28 mouse cellular contexts compared by ENCODE assay signal in the genomic region with DNA sequence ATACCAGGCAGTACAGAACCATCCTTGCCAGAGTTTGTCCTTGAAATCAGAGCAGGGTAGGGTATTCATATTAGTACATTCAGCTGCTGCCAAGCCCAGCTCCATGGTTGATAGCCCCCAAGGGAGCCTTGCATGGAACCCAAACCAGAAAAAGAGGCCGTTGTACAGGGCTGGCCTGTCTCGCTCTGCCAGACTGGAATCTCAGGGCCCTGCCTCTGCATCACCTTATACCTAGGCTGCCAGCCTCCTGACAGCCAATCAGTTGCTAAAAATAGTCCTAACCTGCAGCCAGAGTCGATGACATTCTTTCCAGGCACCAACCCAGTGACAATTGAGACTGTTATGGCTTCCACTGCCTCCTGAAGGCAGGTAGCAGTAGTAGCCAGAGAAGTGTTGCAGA. TPM values are rescaled to one million over a fixed set of nuclear protein-coding genes. Genes with fewer than 3 reads are reported as not detected.
DNase-seq lines count a peak whose midpoint lies in the region; ATAC-seq and TF ChIP-seq lines count a peak whose summit lies in the region.
"Had no signal": no experiment of that assay in that cellular context is flagged by ENCODE, and none has a peak within 500 bp of the region (broad histone marks: within the 10 kb centered on the region; RNA-seq: fewer than 3 reads in every experiment).

No protein-coding gene starts in this region.

- TF ChIP-seq EP300 in heart, adult 2 months (IDR thresholded peaks at IDR 0.05; ENCODE audit: insufficient read depth, low read depth, low read length) = no peak

- no peaks in the 10 kb centered on the region for H3K9me3 ChIP-seq in heart, embryonic 11.5 days (replicated peaks; ENCODE audit: control insufficient read depth, low read length)
- H3K9me3 ChIP-seq in kidney, embryonic 16.5 days (ENCODE audit: low read length) = no peaks in the 10 kb centered on the region
- H3K9me3 ChIP-seq in kidney, postnatal 0 days (replicated peaks; ENCODE audit: low read length) = no peaks in the 10 kb centered on the region
- H3K9me3 ChIP-seq: embryonic facial prominence, embryonic 10.5 days; embryonic facial prominence, embryonic 15.5 days; forebrain, embryonic 13.5 days; heart, embryonic 13.5 days; limb, embryonic 12.5 days; lung, embryonic 15.5 days; megakaryocyte, embryonic 14.5 days; midbrain, embryonic 12.5 days; neural tube, embryonic 12.5 days had no signal

- no peak overlapping the region for H3K4me2 ChIP-seq in heart, embryonic 11.5 days
- H3K4me2 ChIP-seq in kidney, embryonic 16.5 days (replicated peaks; ENCODE audit: low read depth, low read length) = no peak overlapping the region
- no peak overlapping the region for H3K4me2 ChIP-seq in kidney, postnatal 0 days (ENCODE audit: low read length)
- H3K4me2 ChIP-seq: embryonic facial prominence, embryonic 15.5 days; forebrain, embryonic 13.5 days; heart, embryonic 13.5 days; limb, embryonic 12.5 days; liver, embryonic 11.5 days; lung, embryonic 15.5 days; midbrain, embryonic 12.5 days; neural tube, embryonic 12.5 days had no signal

- WGBS in heart, adult 2 months = 58% methylated on average over 3 of the region's 3 CpGs
- 61% methylated on average over 3 of the region's 3 CpGs for WGBS in heart, embryonic 11.5 days (ENCODE audit: insufficient replicate concordance)
- 56% methylated on average over 3 of the region's 3 CpGs for WGBS in kidney, adult 2 months
- 60% methylated on average over 3 of the region's 3 CpGs for WGBS in kidney, embryonic 16.5 days
- WGBS in kidney, postnatal 0 days = 57% methylated on average over 3 of the region's 3 CpGs

- intact Hi-C loops in heart, adult 2 months (cut with DNase I) = no loop called here

- no peak for DNase-seq in heart, adult 2 months
- DNase-seq in kidney, adult 2 months = peak; percentile 57
- peak; percentile 1 for DNase-seq in kidney, postnatal 0 days (ENCODE audit: low spot score)
- DNase-seq in kidney, postnatal 36 days = peak; percentile 23 to 31
- DNase-seq in cerebellum, postnatal 36 days = no peak
- DNase-seq: adrenal gland, postnatal 36 days; cerebellum, adult 2 months; cerebellum, postnatal 14 days; gastrocnemius, postnatal 14 days; heart, postnatal 14 days; lung, postnatal 4 days; right cerebral cortex, postnatal 4 days had no signal

- TF ChIP-seq POLR2A in heart, adult 2 months (IDR thresholded peaks at IDR 0.05; ENCODE audit: insufficient read depth, low read depth, low read length) = no peak
- no peak for TF ChIP-seq POLR2A in kidney, adult 2 months (IDR thresholded peaks at IDR 0.05; ENCODE audit: low read depth, low read length)

- H3K4me1 ChIP-seq in heart, adult 2 months (ENCODE audit: control insufficient read depth, insufficient read depth, low read length) = no peaks in the 10 kb centered on the region
- H3K4me1 ChIP-seq in heart, embryonic 11.5 days (ENCODE audit: control insufficient read depth, insufficient read depth, low read length) = no peaks in the 10 kb centered on the region
- 0 out of 2 replicates have a peak, but pooled peaks cover 4% of the 10 kb centered on the region for H3K4me1 ChIP-seq in kidney, adult 2 months (ENCODE audit: control insufficient read depth, insufficient read depth, low read length)
- no peaks in the 10 kb centered on the region for H3K4me1 ChIP-seq in kidney, embryonic 16.5 days (ENCODE audit: insufficient read depth, low read length)
- H3K4me1 ChIP-seq in kidney, postnatal 0 days (replicated peaks; ENCODE audit: insufficient read depth, low read length) = no peaks in the 10 kb centered on the region
- H3K4me1 ChIP-seq: embryonic facial prominence, embryonic 10.5 days; embryonic facial prominence, embryonic 15.5 days; forebrain, embryonic 13.5 days; limb, embryonic 12.5 days; lung, embryonic 15.5 days; megakaryocyte, embryonic 14.5 days; midbrain, embryonic 12.5 days; neural tube, embryonic 12.5 days had no signal

- TF ChIP-seq CTCF in heart, adult 2 months (IDR thresholded peaks at IDR 0.05) = 0 out of 2 replicates have a peak, but pooled peaks have one; percentile 18
- TF ChIP-seq CTCF in kidney, adult 2 months (conservative IDR thresholded peaks at IDR 0.05; ENCODE audit: insufficient read depth, insufficient read length, low read depth, low read length) = no peak; the same call in 1 of the 2 replicates
- TF ChIP-seq CTCF in kidney, postnatal 0 days (IDR thresholded peaks at IDR 0.05; ENCODE audit: low read depth) = peak; percentile 20; the same call in 1 of the 2 replicates

- H3K27me3 ChIP-seq in heart, adult 2 months (ENCODE audit: control insufficient read depth, insufficient read depth, low read length) = no peaks in the 10 kb centered on the region
- H3K27me3 ChIP-seq in heart, embryonic 11.5 days (ENCODE audit: control insufficient read depth, insufficient read depth, low read length) = no peaks in the 10 kb centered on the region
- no peaks in the 10 kb centered on the region for H3K27me3 ChIP-seq in kidney, adult 2 months (replicated peaks; ENCODE audit: control insufficient read depth, insufficient read depth, low read length)
- H3K27me3 ChIP-seq in kidney, embryonic 16.5 days (ENCODE audit: insufficient read depth, low read length) = no peaks in the 10 kb centered on the region
- H3K27me3 ChIP-seq in kidney, postnatal 0 days (ENCODE audit: insufficient read depth, low read length) = no peaks in the 10 kb centered on the region
- H3K27me3 ChIP-seq: embryonic facial prominence, embryonic 15.5 days; forebrain, embryonic 13.5 days; heart, embryonic 13.5 days; limb, embryonic 12.5 days; lung, embryonic 15.5 days; midbrain, embryonic 12.5 days; neural tube, embryonic 12.5 days had no signal

- no peaks in the 10 kb centered on the region for H3K36me3 ChIP-seq in heart, adult 2 months (ENCODE audit: control insufficient read depth, insufficient read depth, low read length)
- no peaks in the 10 kb centered on the region for H3K36me3 ChIP-seq in heart, embryonic 11.5 days (ENCODE audit: control insufficient read depth, insufficient read depth, low read length)
- H3K36me3 ChIP-seq in kidney, adult 2 months (ENCODE audit: control insufficient read depth, insufficient read depth, low read length) = no peaks in the 10 kb centered on the region
- H3K36me3 ChIP-seq in kidney, embryonic 16.5 days (ENCODE audit: insufficient read depth, low read length) = no peaks in the 10 kb centered on the region
- H3K36me3 ChIP-seq in kidney, postnatal 0 days (ENCODE audit: insufficient read depth, low read length) = no peaks in the 10 kb centered on the region
- H3K36me3 ChIP-seq: embryonic facial prominence, embryonic 10.5 days; embryonic facial prominence, embryonic 15.5 days; heart, embryonic 13.5 days; limb, embryonic 12.5 days; lung, embryonic 15.5 days; midbrain, embryonic 12.5 days; neural tube, embryonic 12.5 days had no signal

- no peak for ATAC-seq in heart, embryonic 11.5 days (replicated peaks; ENCODE audit: insufficient number of reproducible peaks, low FRiP score, low TSS enrichment)
- ATAC-seq in kidney, embryonic 16.5 days (ENCODE audit: low FRiP score, low TSS enrichment) = no peak
- ATAC-seq in kidney, postnatal 0 days (replicated peaks; ENCODE audit: low FRiP score, low read depth) = no peak
- ATAC-seq: CD4-positive, CD25-positive, alpha-beta regulatory T cell, adult 4 months; forebrain, embryonic 13.5 days; hindbrain, embryonic 16.5 days had no signal

- no peaks in the 10 kb centered on the region for H3K79me2 ChIP-seq in heart, adult 2 months (replicated peaks; ENCODE audit: control insufficient read depth, insufficient read depth, low read length)

- no peak overlapping the region for H3K27ac ChIP-seq in heart, adult 2 months
- no peak overlapping the region for H3K27ac ChIP-seq in heart, embryonic 11.5 days (ENCODE audit: low read depth, low read length)
- no peak overlapping the region for H3K27ac ChIP-seq in kidney, adult 2 months (ENCODE audit: insufficient read depth, low read depth, low read length)
- no peak overlapping the region for H3K27ac ChIP-seq in kidney, embryonic 16.5 days (ENCODE audit: low read length)
- no peak overlapping the region for H3K27ac ChIP-seq in kidney, postnatal 0 days
- H3K27ac ChIP-seq: embryonic facial prominence, embryonic 10.5 days; embryonic facial prominence, embryonic 15.5 days; forebrain, embryonic 13.5 days; heart, embryonic 13.5 days; limb, embryonic 12.5 days; lung, embryonic 15.5 days; midbrain, embryonic 12.5 days; neural tube, embryonic 12.5 days had no signal

- H3K9ac ChIP-seq in heart, adult 2 months (ENCODE audit: low read depth, low read length) = no peak overlapping the region
- no peak overlapping the region for H3K9ac ChIP-seq in heart, embryonic 11.5 days (ENCODE audit: low read depth, low read length)
- H3K9ac ChIP-seq in kidney, embryonic 16.5 days (replicated peaks; ENCODE audit: low read length) = no peak overlapping the region
- H3K9ac ChIP-seq in kidney, postnatal 0 days (ENCODE audit: low read depth, low read length) = no peak overlapping the region
- H3K9ac ChIP-seq: embryonic facial prominence, embryonic 15.5 days; forebrain, embryonic 13.5 days; heart, embryonic 13.5 days; limb, embryonic 12.5 days; lung, embryonic 15.5 days; midbrain, embryonic 12.5 days; neural tube, embryonic 12.5 days had no signal

- no peak overlapping the region for H3K4me3 ChIP-seq in heart, adult 2 months
- H3K4me3 ChIP-seq in heart, embryonic 11.5 days (ENCODE audit: low read depth, low read length) = no peak overlapping the region
- no peak overlapping the region for H3K4me3 ChIP-seq in kidney, adult 2 months (ENCODE audit: insufficient read depth, low read depth, low read length)
- H3K4me3 ChIP-seq in kidney, embryonic 16.5 days (ENCODE audit: low read length) = no peak overlapping the region
- H3K4me3 ChIP-seq in kidney, postnatal 0 days (replicated peaks; ENCODE audit: low read depth, low read length) = no peak overlapping the region
- H3K4me3 ChIP-seq: embryonic facial prominence, embryonic 10.5 days; embryonic facial prominence, embryonic 15.5 days; forebrain, embryonic 13.5 days; heart, embryonic 13.5 days; limb, embryonic 12.5 days; lung, embryonic 15.5 days; megakaryocyte, embryonic 14.5 days; midbrain, embryonic 12.5 days; myocyte; neural tube, embryonic 12.5 days had no signal

RNA-seq across cellular contexts. Expression of a gene that starts 37.2 kb away (rescaled TPM):
- under 1 TPM; 0.05 to 0.07 TPM for total RNA-seq in heart, adult 2 months (2021)
- 0.29 and 0.70 TPM in 2 replicates for polyA plus RNA-seq in heart, adult 2 months (2012; rRNA removed)
- polyA plus RNA-seq in heart, embryonic 11.5 days (2014; fragmentation: Nextera tagmentation; extraction: Ambion mirVana) = 1.7 and 2.0 TPM in 2 replicates
- polyA plus RNA-seq in kidney, adult 2 months (2012; rRNA removed) = 12.8 and 14.4 TPM in 2 replicates
- polyA plus RNA-seq in kidney, embryonic 16.5 days (2015; fragmentation: Nextera tagmentation; extraction: Ambion mirVana) = 12.0 and 12.1 TPM in 2 replicates
- polyA plus RNA-seq in kidney, postnatal 0 days (2015; fragmentation: Nextera tagmentation; extraction: Ambion mirVana) = 9.9 and 10.2 TPM in 2 replicates
- total RNA-seq: gastrocnemius, postnatal 14 days; granulocyte monocyte progenitor cell, adult 5-6 weeks had no signal
- polyA plus RNA-seq: myocyte had no signal

Comparison
In these comparisons a context has a peak if more than half of its experiments do, and no peak if none do; other contexts are left out.
1. DNase-seq: peak in kidney, adult 2 months (single experiment), kidney, postnatal 0 days (single experiment) and kidney, postnatal 36 days (2 of 2); none in heart, adult 2 months (0 of 2) and cerebellum, postnatal 36 days (0 of 2).